Mouse (Mus musculus) stomach, embryonic 14.5 days (tissue): Measurements from ENCODE around the gene Aox1. TPM values are rescaled to one million over a fixed set of nuclear protein-coding genes. Genes with fewer than 3 reads are reported as not detected.

Experiments
- ATAC-seq: fragments of 200-750 bp; cut with Nextera tagmentation; 2 replicates; pipeline ENCODE4 v1.8.0; 2017; ENCODE audit warnings: low read depth, moderate TSS enrichment; ENCODE audit not compliant: insufficient number of reproducible peaks, insufficient read depth, low FRiP score
- H3K27ac ChIP-seq: fragments of 300-500 bp; sonication (generic); 2 replicates; pipeline ENCODE4 v1.5.1; 2014; ENCODE audit warnings: mild to moderate bottlenecking, low read length, moderate library complexity, mixed read lengths
- H3K27me3 ChIP-seq: fragments of 300-500 bp; sonication (generic); 2 replicates; pipeline ENCODE4 v1.6.1; 2014; ENCODE audit warnings: low read length, control low read depth, mixed read lengths; ENCODE audit not compliant: control insufficient read depth, insufficient read depth
- H3K36me3 ChIP-seq: fragments of 300-500 bp; sonication (generic); 2 replicates; pipeline ENCODE4 v1.6.1; 2014; ENCODE audit warnings: mild to moderate bottlenecking, control low read depth, low read length, moderate library complexity, mixed read lengths; ENCODE audit not compliant: control insufficient read depth, insufficient read depth
- H3K4me1 ChIP-seq: fragments of 300-500 bp; sonication (generic); 2 replicates; pipeline ENCODE4 v1.6.1; 2014; ENCODE audit warnings: low read length, control low read depth, mixed read lengths; ENCODE audit not compliant: control insufficient read depth, insufficient read depth
- H3K4me2 ChIP-seq: fragments of 300-500 bp; sonication (generic); replicated peaks from 2 replicates; pipeline ENCODE4 v1.6.1; 2014; ENCODE audit warnings: low read depth, low read length, control low read depth
- H3K4me3 ChIP-seq: fragments of 300-500 bp; sonication (generic); 2 replicates; pipeline ENCODE4 v1.5.1; 2014; ENCODE audit warnings: low read depth, low read length, control low read depth
- H3K9ac ChIP-seq: fragments of 300-500 bp; sonication (generic); replicated peaks from 2 replicates; pipeline ENCODE4 v1.6.1; 2014; ENCODE audit warnings: low read depth, mild to moderate bottlenecking, control low read depth, low read length, moderate library complexity, mixed read lengths
- H3K9me3 ChIP-seq: fragments of 300-500 bp; sonication (generic); 2 replicates; pipeline ENCODE4 v1.6.1; 2016; ENCODE audit warnings: low read depth, low read length, control low read depth; ENCODE audit not compliant: control insufficient read depth
- WGBS: fragments of 180-500 bp; shearing (Covaris S2); extraction: QIAGEN DNeasy Blood & Tissue Kit; methylation state at CpG from one replicate; pipeline ENCODE4 v1.1.7; 2014; 5-methylcytosine and 5-hydroxymethylcytosine counted together
- polyA plus RNA-seq: library from polyadenylated mRNA; unstranded; fragments of >200 nt; fragmentation: Nextera tagmentation; extraction: Ambion mirVana; gene quantifications from 2 replicates; pipeline ENCODE4 v1.2.1, GENCODE M21; 2014

Gene Aox1
- polyA plus RNA-seq, 1 experiment from 2014 or later, result 0.10 TPM

DNA sequence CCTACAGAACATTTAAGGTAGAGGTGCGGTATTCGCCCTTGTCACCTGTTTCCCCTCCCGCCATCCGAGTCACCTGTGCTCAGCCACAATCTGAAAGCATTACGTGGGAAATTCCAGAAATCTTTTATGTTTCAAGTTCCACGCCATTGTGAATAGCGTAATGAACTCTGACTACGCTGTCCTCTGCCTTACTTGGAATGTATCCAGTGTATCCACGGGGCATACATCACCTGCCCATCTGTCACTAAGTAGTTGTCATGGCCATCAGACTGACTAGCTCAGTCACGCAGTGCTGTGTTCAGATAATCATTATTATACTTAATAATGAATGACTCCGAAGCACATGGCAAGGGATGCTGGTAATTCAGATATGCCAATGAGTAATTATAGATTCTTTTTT is 25.9 kb downstream of the Aox1 start:
- no peaks in the 10 kb centered on the region for H3K4me1 ChIP-seq
- no peak overlapping the region for H3K4me3 ChIP-seq
- no peaks in the 10 kb centered on the region for H3K27me3 ChIP-seq
- H3K9ac ChIP-seq, result no peak overlapping the region
- H3K36me3 ChIP-seq, result no peaks in the 10 kb centered on the region
- H3K4me2 ChIP-seq, result no peak overlapping the region
- H3K27ac ChIP-seq, result no peak overlapping the region
- WGBS, result 84% methylated on average over 11 of the region's 11 CpGs
- H3K9me3 ChIP-seq, result no peaks in the 10 kb centered on the region
- ATAC-seq, result no peak

DNA sequence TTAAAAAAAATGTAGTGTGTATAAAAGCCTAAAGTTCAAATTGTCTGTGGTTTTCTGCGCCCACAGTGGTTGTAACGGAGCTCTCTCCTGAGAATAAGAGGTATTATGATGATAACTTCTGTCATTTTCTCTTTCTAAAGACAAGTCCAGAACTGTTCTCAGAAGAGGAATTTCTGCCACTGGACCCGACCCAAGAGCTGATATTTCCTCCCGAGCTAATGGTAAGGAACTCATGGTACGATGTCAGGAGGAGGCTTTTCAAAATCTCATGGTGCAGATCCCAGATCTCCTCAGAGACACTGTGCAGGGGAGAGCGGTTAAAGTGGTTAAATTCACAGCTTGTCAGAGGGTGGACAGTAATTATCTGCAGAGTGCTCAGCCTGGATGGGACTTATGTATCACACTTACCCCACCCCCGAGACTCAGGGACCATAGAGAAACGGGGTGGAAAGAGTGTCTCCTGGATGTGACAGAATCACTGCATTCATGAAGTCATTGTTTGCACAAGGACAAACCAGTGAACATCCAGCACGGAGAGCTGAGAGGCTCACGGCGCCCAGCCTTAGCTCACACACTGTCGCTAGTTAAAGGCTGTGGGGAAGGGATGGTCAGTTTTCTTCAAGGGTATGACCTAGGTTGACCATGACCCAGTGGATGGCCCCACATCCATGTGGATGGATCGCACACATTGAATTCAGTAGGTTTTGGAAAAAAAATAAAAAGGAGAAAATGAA is 26.5 kb downstream of the Aox1 start:
- Histone ChIP-seq H3K36me3 (no peaks in the 10 kb centered on the region), H3K9ac (no peak overlapping the region), H3K4me3 (no peak overlapping the region), H3K4me1 (no peaks in the 10 kb centered on the region), H3K27ac (no peak overlapping the region), H3K27me3 (no peaks in the 10 kb centered on the region), H3K9me3 (no peaks in the 10 kb centered on the region), H3K4me2 (no peak overlapping the region)
- WGBS, result 65% methylated on average over 13 of the region's 13 CpGs
- ATAC-seq, result peak; percentile 61; the same call in 1 of the 2 replicates

GRCm38 (mm10) chr1:58056939-58057338 is 27.2 kb downstream of the Aox1 start:
- no peaks in the 10 kb centered on the region for H3K36me3 ChIP-seq
- no peak for ATAC-seq
- 59% methylated on average over 11 of the region's 11 CpGs for WGBS
- H3K27ac ChIP-seq, result no peak overlapping the region
- H3K27me3 ChIP-seq, result no peaks in the 10 kb centered on the region
- no peak overlapping the region for H3K9ac ChIP-seq
- H3K4me2 ChIP-seq, result no peak overlapping the region
- no peaks in the 10 kb centered on the region for H3K4me1 ChIP-seq
- no peaks in the 10 kb centered on the region for H3K9me3 ChIP-seq
- H3K4me3 ChIP-seq, result no peak overlapping the region

DNA sequence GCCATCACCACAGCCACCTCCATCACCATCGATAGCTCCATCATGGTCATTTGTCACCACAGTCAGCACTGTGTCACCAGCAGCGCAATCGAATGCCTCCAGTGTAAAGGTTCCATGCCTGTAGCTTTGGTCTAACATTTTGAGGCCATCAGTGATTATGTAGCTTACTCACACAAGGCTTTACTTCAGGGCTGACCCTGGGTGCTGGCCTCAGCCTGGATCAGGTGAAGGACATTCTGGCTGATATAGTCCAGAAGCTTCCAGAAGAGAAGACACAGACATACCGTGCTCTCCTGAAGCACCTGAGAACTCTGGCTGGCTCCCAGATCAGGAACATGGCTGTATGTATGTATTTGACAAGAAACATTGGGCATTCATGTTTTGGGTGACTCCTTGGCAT is 29.1 kb downstream of the Aox1 start:
- Histone ChIP-seq H3K9me3 (no peaks in the 10 kb centered on the region), H3K4me2 (no peak overlapping the region), H3K27ac (no peak overlapping the region), H3K36me3 (no peaks in the 10 kb centered on the region), H3K4me3 (no peak overlapping the region), H3K9ac (no peak overlapping the region), H3K4me1 (no peaks in the 10 kb centered on the region), H3K27me3 (no peaks in the 10 kb centered on the region)
- ATAC-seq, result no peak
- WGBS, result 87% methylated on average over 4 of the region's 4 CpGs

DNA sequence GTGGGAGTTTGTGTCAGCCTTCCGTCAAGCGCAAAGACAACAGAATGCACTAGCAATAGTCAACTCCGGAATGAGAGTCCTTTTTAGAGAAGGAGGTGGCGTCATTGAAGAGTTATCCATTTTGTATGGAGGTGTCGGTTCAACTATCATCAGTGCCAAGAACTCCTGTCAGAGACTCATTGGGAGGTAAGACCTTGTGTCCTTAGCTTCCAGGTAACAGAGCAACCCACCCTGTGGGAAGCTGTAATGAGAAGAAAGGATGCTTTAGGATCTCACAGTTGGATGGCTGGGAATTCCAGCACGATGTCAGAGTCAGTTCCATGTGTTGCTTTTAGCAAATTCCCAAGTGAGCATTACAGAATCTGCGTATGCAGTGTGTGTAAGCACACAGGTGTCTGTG is 32.4 kb downstream of the Aox1 start:
- Histone ChIP-seq H3K27me3 (no peaks in the 10 kb centered on the region), H3K27ac (no peak overlapping the region), H3K36me3 (no peaks in the 10 kb centered on the region), H3K4me3 (no peak overlapping the region), H3K4me2 (no peak overlapping the region), H3K4me1 (no peaks in the 10 kb centered on the region), H3K9me3 (no peaks in the 10 kb centered on the region), H3K9ac (no peak overlapping the region)
- 89% methylated on average over 7 of the region's 7 CpGs for WGBS
- no peak for ATAC-seq

- no peak for ATAC-seq
- no peak overlapping the region for H3K4me2 ChIP-seq
- H3K4me3 ChIP-seq, result no peak overlapping the region
- H3K27ac ChIP-seq, result no peak overlapping the region
- no peaks in the 10 kb centered on the region for H3K27me3 ChIP-seq
- H3K9me3 ChIP-seq, result no peaks in the 10 kb centered on the region
- H3K9ac ChIP-seq, result no peak overlapping the region
- no peaks in the 10 kb centered on the region for H3K36me3 ChIP-seq
- no peaks in the 10 kb centered on the region for H3K4me1 ChIP-seq
- WGBS, result 92% methylated on average over 5 of the region's 5 CpGs
Measured at GRCm38 (mm10) chr1:58065151-58065550, 35.4 kb downstream of the Aox1 start.

DNA sequence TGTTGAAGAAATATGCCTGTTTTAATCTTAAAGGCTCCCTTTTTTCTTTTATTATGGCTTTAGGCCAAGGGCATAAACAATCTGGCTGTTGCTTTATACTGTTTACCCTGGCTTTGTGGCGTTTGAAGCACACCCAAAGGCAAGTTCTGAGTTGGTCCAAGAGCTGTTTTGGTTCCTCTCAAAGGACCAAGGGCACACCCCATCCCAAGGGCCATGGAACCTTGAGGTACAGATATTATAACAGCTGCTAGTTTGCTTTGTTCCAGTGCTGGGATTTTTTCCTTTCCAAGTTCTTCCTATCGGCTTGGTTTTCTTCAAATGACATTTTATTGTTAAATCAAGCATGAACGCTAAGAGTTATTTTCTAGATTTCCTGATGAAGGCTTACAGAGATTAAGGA is 35.9 kb downstream of the Aox1 start:
- H3K36me3 ChIP-seq, result no peaks in the 10 kb centered on the region
- H3K9ac ChIP-seq, result no peak overlapping the region
- 70% methylated on average over 3 of the region's 3 CpGs for WGBS
- H3K27ac ChIP-seq, result no peak overlapping the region
- no peaks in the 10 kb centered on the region for H3K9me3 ChIP-seq
- H3K4me3 ChIP-seq, result no peak overlapping the region
- H3K4me2 ChIP-seq, result no peak overlapping the region
- no peak for ATAC-seq
- no peaks in the 10 kb centered on the region for H3K4me1 ChIP-seq
- no peaks in the 10 kb centered on the region for H3K27me3 ChIP-seq

- Histone ChIP-seq H3K4me1 (no peaks in the 10 kb centered on the region), H3K9ac (no peak overlapping the region), H3K4me3 (no peak overlapping the region), H3K36me3 (no peaks in the 10 kb centered on the region), H3K9me3 (no peaks in the 10 kb centered on the region), H3K27me3 (no peaks in the 10 kb centered on the region), H3K4me2 (no peak overlapping the region), H3K27ac (no peak overlapping the region)
- WGBS, result 62% methylated on average over 6 of the region's 6 CpGs
- no peak for ATAC-seq
Measured at GRCm38 (mm10) chr1:58069181-58069580, 39.5 kb downstream of the Aox1 start.

GRCm38 (mm10) chr1:58070091-58070490 is 40.4 kb downstream of the Aox1 start:
- no peaks in the 10 kb centered on the region for H3K4me1 ChIP-seq
- WGBS, result 88% methylated on average over 11 of the region's 11 CpGs
- H3K4me2 ChIP-seq, result no peak overlapping the region
- no peaks in the 10 kb centered on the region for H3K36me3 ChIP-seq
- H3K4me3 ChIP-seq, result no peak overlapping the region
- no peaks in the 10 kb centered on the region for H3K9me3 ChIP-seq
- no peaks in the 10 kb centered on the region for H3K27me3 ChIP-seq
- H3K9ac ChIP-seq, result no peak overlapping the region
- no peak for ATAC-seq
- H3K27ac ChIP-seq, result no peak overlapping the region
